In genomic region chr9:116331406-116331805, GRCm38 (mm10) we compare ENCODE assay signal across 18 mouse cellular contexts.
"Had no signal": no experiment of that assay in that cellular context is flagged by ENCODE, and none has a peak within 500 bp of the region (broad histone marks: within the 10 kb centered on the region; RNA-seq: fewer than 3 reads in every experiment).

No protein-coding gene starts in this region.

- H3K4me3 ChIP-seq: kidney, embryonic 15.5 days; left cerebral cortex, adult 2 months; limb, embryonic 12.5 days; liver, embryonic 13.5 days; midbrain, embryonic 12.5 days; midbrain, embryonic 15.5 days; neural tube, embryonic 12.5 days had no signal

- H3K9me3 ChIP-seq: kidney, embryonic 15.5 days; limb, embryonic 12.5 days; liver, embryonic 13.5 days; midbrain, embryonic 12.5 days; midbrain, embryonic 15.5 days; neural tube, embryonic 12.5 days had no signal

- H3K36me3 ChIP-seq: kidney, embryonic 15.5 days; limb, embryonic 12.5 days; liver, embryonic 13.5 days; midbrain, embryonic 12.5 days; midbrain, embryonic 15.5 days; neural tube, embryonic 12.5 days had no signal

- DNase-seq: kidney, adult 8-10 months; kidney, postnatal 10 days; kidney, postnatal 36 days; layer of hippocampus, postnatal 36 days; liver, embryonic 13.5 days; lung, adult 2 months; lung, postnatal 14 days; retina, postnatal 1 day; right cerebral cortex, postnatal 4 days; thymus, adult 2 months had no signal

- H3K4me1 ChIP-seq: midbrain, embryonic 12.5 days; midbrain, embryonic 15.5 days had no signal

- ATAC-seq: midbrain, embryonic 15.5 days had no signal

- H3K27ac ChIP-seq: kidney, embryonic 15.5 days; left cerebral cortex, adult 2 months; liver, embryonic 13.5 days; macrophage; midbrain, embryonic 12.5 days; midbrain, embryonic 15.5 days; neural tube, embryonic 12.5 days; stomach, postnatal 0 days had no signal

- H3K9ac ChIP-seq: kidney, embryonic 15.5 days; limb, embryonic 12.5 days; liver, embryonic 13.5 days; midbrain, embryonic 12.5 days; midbrain, embryonic 15.5 days; neural tube, embryonic 12.5 days had no signal

- H3K27me3 ChIP-seq: kidney, embryonic 15.5 days; limb, embryonic 12.5 days; liver, embryonic 13.5 days; midbrain, embryonic 12.5 days; midbrain, embryonic 15.5 days; neural tube, embryonic 12.5 days had no signal

- H3K4me2 ChIP-seq: kidney, embryonic 15.5 days; limb, embryonic 12.5 days; liver, embryonic 13.5 days; midbrain, embryonic 12.5 days; midbrain, embryonic 15.5 days; neural tube, embryonic 12.5 days had no signal
